Mouse (Mus musculus): ENCODE measurements around the gene Dnah2. TPM values are rescaled to one million over a fixed set of nuclear protein-coding genes. Genes with fewer than 3 reads are reported as not detected.
A peak's percentile ranks its signal among the peaks of the same experiment; 100 is the strongest.

Dnah2 gene
- polyA plus RNA-seq, 1 experiment from 2014 or later = 2.7 TPM

DNA sequence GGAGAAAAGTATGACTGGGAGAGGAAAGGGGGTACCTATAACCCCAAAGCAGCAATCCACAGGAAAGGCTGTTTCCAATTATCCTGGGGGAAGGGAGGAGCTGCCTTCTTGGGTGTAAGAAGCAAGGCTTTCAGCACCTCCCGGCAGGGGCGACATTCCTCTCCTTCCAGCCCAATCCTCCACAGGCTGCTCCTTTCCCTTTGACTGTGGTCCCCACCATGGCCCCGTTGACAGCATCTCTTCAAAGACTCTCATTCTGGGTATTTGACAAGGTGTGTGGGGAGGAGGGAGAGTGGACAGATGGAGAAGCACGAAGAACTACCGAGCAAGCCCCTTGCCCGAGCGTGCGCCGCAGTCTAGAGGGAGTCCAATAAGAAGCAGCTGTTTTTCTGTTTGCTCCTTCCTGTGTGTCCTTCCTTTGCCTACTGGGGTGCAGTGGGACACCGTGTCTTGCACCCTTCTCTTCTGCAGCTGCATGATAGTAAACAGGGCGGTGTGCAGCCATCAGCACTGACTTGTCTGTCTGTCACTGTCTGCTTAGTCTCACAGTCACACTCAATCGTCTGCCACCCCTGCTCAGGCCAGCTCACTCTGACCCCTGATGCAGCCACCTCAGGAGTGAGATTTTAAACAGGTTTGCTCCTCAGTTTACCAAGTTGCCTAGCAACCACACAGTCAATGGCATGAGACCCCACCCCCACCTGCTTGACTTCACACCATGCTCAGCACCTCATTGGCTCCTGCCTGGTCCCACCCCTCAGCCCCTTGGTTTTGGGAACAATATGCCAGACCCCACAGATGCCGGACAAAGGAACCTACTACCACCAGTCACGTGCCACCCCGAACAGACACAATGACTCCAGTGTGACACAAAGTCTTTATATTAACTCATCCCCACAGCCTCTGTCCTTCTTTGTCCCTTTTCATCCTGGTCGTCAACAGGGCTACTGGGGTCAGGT lies 12.3 kb upstream of the Dnah2 start:
- Histone ChIP-seq H3K27me3 (no peaks in the 10 kb centered on the region), H3K9ac (peak overlapping the region; percentile 99), H3K36me3 (peaks cover 43% of the 10 kb centered on the region), H3K9me3 (no peaks in the 10 kb centered on the region), H3K4me3 (peak overlapping the region; percentile 87), H3K4me1 (replicated peaks) (peaks cover 54% of the 10 kb centered on the region), H3K27ac (replicated peaks) (peak overlapping the region; percentile 87), H3K4me2 (peak overlapping the region; percentile 97)
- no peak for ATAC-seq (ENCODE audit: low read depth)
- 17% methylated on average over 16 of the region's 16 CpGs for WGBS

DNA sequence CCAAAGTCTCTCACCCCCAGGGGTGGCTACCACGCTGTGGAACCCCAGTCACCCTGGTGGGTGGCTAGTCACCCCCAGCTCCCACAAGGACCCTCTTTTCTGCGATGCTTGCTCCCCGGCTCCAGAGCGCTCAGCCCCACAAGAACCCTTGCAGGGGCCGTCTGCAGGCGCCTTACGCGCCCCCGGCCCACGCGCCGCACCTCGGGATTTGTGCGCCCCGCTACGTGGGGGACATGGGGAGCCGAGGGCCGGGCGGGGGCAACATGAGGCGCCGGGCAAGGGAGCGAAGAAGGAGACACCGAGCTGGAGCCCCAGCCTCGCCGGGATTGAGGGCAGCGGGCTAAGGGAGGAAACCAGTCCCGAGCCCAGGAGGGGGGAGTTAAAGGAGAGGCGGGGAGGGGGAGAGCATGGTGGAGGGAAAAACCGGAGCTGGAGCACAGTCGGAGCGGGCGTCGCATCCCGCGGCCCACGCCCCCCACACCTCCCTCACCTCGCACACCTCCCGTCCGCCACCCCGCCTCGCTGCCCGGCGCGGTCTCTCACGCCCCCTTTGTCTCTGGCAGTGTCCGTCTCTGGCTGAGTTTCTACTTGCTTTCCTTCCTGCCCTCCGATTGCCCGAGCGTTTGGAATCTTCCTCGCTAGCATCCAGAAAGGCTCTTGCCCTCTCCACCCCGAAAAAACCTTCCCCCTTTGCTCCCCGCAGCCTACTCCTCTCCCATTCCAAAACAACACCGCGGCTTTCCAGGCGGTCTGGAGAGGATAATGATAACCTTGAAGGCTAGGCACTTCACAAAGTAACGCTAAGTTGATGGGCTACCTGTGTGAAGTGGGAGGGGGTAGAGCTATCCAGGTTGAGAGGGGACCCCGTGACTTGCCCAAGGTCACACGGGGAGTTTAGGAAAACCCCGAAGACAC lies 11.2 kb upstream of the Dnah2 start, which contains the start of gene Efnb3:
Gene Efnb3 (minus strand): TSS at position 355 of the 915 bp plus-strand sequence.
- Histone ChIP-seq H3K36me3 (peaks cover 43% of the 10 kb centered on the region), H3K4me3 (peak within 1 kb of the TSS; percentile 87), H3K4me2 (peak within 1 kb of the TSS; percentile 97), H3K27me3 (no peaks in the 10 kb centered on the region), H3K9ac (peak within 1 kb of the TSS; percentile 99), H3K4me1 (replicated peaks) (peaks cover 60% of the 10 kb centered on the region), H3K27ac (replicated peaks) (peak within 1 kb of the TSS; percentile 87), H3K9me3 (no peaks in the 10 kb centered on the region)
- WGBS = 1% methylated on average over 58 of the region's 59 CpGs
- ATAC-seq (ENCODE audit: low read depth) = peak; percentile 51

DNA sequence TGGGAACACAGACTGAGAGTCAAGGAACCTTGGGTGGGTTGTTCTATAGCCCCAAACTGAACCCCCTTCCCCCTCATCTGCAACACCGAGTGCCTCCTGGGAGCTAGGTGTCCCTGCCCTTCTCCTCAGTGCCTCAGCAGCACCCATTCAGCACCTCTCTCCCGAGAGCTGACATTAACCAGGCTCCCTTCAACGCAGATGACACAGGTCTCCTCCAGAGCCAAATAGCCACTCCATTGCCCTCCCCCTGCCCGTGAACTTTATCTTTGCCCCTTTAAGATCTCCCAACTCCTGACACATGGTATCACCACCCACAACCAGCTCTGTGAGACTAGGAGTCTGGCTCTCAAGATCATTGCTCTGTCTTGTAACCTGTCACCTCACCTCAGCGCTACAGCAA lies 10.3 kb upstream of the Dnah2 start:
- Histone ChIP-seq H3K4me2 (peak overlapping the region; percentile 97), H3K9me3 (no peaks in the 10 kb centered on the region), H3K4me3 (peak overlapping the region; percentile 87), H3K36me3 (peaks cover 43% of the 10 kb centered on the region), H3K4me1 (replicated peaks) (peaks cover 69% of the 10 kb centered on the region), H3K27me3 (no peaks in the 10 kb centered on the region), H3K27ac (replicated peaks) (peak overlapping the region; percentile 87), H3K9ac (peak overlapping the region; percentile 99)
- 19% methylated on average over 5 of the region's 5 CpGs for WGBS
- ATAC-seq (ENCODE audit: low read depth) = no peak

DNA sequence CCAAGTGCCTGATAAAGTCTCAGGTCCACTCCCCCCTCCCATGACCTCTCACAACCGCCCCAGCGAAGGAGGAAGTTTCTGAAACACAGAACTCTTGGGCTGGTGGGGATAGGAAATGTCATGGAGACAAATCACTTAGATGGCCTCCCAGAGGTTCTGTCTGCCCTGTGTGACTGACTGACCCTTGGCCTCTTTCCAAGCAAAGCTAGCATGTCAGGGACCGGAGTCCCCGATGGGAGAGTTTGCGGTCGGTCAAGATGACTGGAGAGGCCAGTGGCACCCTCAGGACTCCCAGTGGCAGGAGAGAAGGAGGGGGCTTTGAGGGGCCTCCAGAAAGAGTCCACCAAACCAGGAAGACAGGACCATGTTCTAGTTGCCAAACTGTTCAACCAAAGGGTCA lies 9.8 kb upstream of the Dnah2 start:
- no peaks in the 10 kb centered on the region for H3K27me3 ChIP-seq
- peak overlapping the region; percentile 99 for H3K9ac ChIP-seq
- H3K4me3 ChIP-seq = peak overlapping the region; percentile 87
- H3K4me1 ChIP-seq (replicated peaks) = peaks cover 73% of the 10 kb centered on the region
- H3K4me2 ChIP-seq = peak overlapping the region; percentile 97
- H3K36me3 ChIP-seq = peaks cover 43% of the 10 kb centered on the region
- ATAC-seq (ENCODE audit: low read depth) = no peak
- H3K9me3 ChIP-seq = no peaks in the 10 kb centered on the region
- 24% methylated on average over 6 of the region's 6 CpGs for WGBS
- 0 out of 2 replicates have a peak overlapping the region, but pooled peaks have one; percentile 39 for H3K27ac ChIP-seq (replicated peaks)

DNA sequence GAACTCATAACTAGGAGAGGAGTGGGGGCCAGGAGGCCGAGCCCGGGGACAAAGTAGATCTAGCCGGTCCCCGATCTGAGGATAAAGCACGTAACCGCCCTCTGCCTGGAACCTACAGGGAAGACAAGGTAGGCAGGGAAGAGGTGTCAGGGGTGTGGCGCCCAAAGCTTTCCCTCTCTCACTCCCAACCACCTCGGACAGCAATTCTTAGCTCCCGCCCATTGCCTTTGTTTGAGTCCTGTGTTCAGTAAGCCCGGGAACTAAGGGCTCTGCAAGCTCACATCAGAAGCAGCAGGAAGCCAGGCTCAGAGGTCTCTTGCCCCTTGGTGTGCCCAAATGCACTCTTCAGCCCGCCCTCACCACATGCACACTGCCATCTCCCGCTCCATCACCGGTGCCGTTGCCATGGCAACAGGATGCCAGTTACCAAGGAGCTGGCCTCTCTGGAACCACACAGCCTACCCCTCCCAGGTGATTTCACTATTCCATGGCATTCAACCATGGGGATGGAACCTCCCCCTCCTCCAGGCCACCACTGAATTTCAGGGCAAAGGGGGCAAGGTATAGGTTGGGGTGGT lies 8.6 kb upstream of the Dnah2 start:
- H3K27ac ChIP-seq (replicated peaks) = peak overlapping the region; percentile 39
- 15% methylated on average over 14 of the region's 14 CpGs for WGBS
- H3K9me3 ChIP-seq = no peaks in the 10 kb centered on the region

DNA sequence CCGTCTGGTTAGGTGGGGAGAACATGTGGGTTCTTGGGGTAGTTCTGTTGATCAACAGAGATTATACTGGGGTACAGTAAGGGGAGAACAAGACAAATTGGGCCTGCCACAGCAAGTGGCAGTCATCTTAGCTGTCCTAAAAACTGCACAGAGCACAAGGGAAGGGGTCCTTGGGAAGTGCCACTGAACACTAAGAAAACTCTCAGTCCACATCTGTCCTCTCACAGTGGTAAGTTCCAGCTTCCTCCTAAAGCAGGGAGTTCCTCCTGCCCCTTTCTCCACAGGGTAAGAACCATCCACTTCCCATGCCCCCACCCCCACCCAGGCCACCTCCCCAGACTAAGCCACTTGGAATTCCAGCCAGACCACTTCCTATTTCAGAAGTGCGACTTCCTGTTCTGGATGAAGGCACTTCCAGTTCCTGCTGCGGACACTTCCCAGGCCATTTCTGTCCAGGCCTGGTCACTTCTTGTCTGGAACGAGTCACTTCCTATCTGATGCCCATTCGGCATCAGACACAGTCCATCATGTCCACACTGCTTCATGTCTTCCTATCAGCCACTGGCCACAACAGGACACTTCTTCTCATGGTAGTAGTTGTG lies 5.7 kb upstream of the Dnah2 start:
- H3K27ac ChIP-seq (replicated peaks) = peak overlapping the region; percentile 6; the same call in 1 of the 2 replicates
- H3K4me3 ChIP-seq = no peak overlapping the region
- H3K9ac ChIP-seq = no peak overlapping the region
- 89% methylated on average over 5 of the region's 5 CpGs for whole genome bisulfite sequencing
- H3K36me3 ChIP-seq = peaks cover 23% of the 10 kb centered on the region; the same call in 1 of the 2 replicates
- peaks cover 79% of the 10 kb centered on the region for H3K4me1 ChIP-seq (replicated peaks)
- H3K27me3 ChIP-seq = no peaks in the 10 kb centered on the region
- H3K9me3 ChIP-seq = no peaks in the 10 kb centered on the region
- ATAC-seq (ENCODE audit: low read depth) = no peak
- H3K4me2 ChIP-seq = no peak overlapping the region

More for the DNA sequence above, 8.6 kb upstream of the Dnah2 start:
- H3K4me3 ChIP-seq = peak overlapping the region; percentile 87
- no peaks in the 10 kb centered on the region for H3K27me3 ChIP-seq
- H3K4me2 ChIP-seq = peak overlapping the region; percentile 97
- peak overlapping the region; percentile 99 for H3K9ac ChIP-seq
- peaks cover 34% of the 10 kb centered on the region for H3K36me3 ChIP-seq
- peaks cover 86% of the 10 kb centered on the region for H3K4me1 ChIP-seq (replicated peaks)
- 0 out of 2 replicates have a peak, but pooled peaks have one; percentile 7 for ATAC-seq (ENCODE audit: low read depth)

DNA sequence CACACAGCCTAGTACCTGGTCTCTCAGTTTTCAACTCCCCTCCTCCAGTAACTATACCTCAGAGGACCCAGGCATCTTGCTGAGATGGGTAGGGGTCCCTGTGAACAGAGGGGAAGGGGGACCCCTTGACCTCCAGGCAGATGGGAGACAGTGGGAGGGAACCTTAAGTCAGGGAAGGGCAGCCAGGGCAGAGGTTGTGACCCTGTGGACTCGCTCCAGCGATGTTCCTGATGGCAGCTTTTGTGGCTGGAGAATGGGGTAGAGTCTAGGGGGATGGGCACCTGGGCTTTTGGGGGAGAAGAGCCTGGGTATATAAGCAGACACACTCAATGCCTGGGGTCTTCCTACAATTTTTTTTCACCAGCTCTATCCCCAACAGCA lies 4.4 kb upstream of the Dnah2 start:
- no peak for ATAC-seq (ENCODE audit: low read depth)
- Histone ChIP-seq H3K9me3 (no peaks in the 10 kb centered on the region), H3K9ac (peak overlapping the region; percentile 54), H3K4me3 (peak overlapping the region; percentile 1; the same call in 1 of the 2 replicates), H3K27ac (replicated peaks) (peak overlapping the region; percentile 91), H3K36me3 (peaks cover 23% of the 10 kb centered on the region; the same call in 1 of the 2 replicates), H3K4me1 (replicated peaks) (peaks cover 79% of the 10 kb centered on the region), H3K4me2 (peak overlapping the region; percentile 48), H3K27me3 (no peaks in the 10 kb centered on the region)
- 14% methylated on average over 2 of the region's 2 CpGs for WGBS

DNA sequence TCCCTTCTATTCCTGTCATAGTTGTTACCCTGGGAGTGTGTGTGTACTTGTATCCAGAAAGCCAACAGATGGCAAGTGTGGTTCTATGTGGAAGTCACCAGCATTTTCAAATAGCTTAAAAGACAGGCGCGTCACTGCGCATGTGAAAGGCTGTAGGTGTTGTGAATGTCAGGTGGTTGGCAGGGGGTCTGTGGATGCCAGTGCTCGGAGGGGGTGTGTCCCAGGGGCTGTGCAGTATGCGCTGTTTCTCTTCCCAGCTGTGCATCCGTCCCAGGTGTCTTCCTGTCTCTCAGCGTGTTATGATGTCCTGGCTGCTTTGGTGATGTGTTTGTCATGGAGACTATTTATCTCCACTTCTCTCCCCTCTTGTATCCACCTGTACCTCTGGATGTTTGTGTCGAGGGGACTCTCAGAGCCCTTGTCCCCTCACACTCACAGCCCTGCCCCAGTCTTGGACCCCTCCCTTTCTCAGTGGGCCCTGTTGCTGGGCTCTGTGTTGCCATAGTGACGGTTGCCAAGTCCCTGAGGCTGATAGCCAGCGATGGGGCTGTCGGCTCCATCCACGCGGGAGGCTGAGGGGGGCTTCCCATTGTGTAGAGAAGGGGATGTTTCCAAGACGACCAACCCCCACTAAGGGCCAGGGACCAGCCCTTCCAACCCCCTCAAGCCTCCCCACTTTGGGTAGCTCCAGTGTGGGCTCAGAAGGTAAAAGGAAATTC lies 3.9 kb upstream of the Dnah2 start:
- Histone ChIP-seq H3K36me3 (peaks cover 23% of the 10 kb centered on the region; the same call in 1 of the 2 replicates), H3K4me1 (replicated peaks) (peaks cover 79% of the 10 kb centered on the region), H3K9me3 (no peaks in the 10 kb centered on the region), H3K27me3 (no peaks in the 10 kb centered on the region), H3K27ac (replicated peaks) (peak overlapping the region; percentile 91), H3K4me3 (peak overlapping the region; percentile 1), H3K4me2 (peak overlapping the region; percentile 48), H3K9ac (peak overlapping the region; percentile 54)
- 15% methylated on average over 14 of the region's 14 CpGs for WGBS
- peak; percentile 80 for ATAC-seq (ENCODE audit: low read depth)

DNA sequence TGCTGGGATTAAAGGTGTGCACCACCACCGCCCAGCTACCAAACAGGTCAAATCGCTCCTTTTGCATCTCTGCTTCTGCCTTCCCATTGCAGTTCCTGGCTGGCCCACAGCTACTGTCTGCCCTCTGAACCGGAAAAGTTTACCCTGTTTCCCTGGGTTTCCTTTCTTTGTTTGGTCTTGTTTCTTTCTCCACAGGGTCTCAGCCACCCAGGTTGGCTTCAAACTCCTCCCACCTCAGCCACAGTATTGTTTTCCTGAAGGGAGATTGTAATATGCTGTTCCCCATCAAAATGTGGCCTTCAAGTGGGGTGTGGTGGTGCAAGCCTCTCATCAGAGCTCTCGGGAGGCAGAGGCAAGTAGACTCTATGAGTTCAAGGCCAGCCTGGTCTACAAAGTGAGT lies 2.4 kb upstream of the Dnah2 start:
- Histone ChIP-seq H3K27ac (replicated peaks) (no peak overlapping the region), H3K4me2 (no peak overlapping the region), H3K9me3 (no peaks in the 10 kb centered on the region), H3K4me3 (no peak overlapping the region), H3K36me3 (peaks cover 19% of the 10 kb centered on the region; the same call in 1 of the 2 replicates), H3K27me3 (no peaks in the 10 kb centered on the region), H3K4me1 (replicated peaks) (peaks cover 78% of the 10 kb centered on the region), H3K9ac (no peak overlapping the region)
- ATAC-seq (ENCODE audit: low read depth) = no peak
- WGBS = 61% methylated on average over 4 of the region's 4 CpGs

DNA sequence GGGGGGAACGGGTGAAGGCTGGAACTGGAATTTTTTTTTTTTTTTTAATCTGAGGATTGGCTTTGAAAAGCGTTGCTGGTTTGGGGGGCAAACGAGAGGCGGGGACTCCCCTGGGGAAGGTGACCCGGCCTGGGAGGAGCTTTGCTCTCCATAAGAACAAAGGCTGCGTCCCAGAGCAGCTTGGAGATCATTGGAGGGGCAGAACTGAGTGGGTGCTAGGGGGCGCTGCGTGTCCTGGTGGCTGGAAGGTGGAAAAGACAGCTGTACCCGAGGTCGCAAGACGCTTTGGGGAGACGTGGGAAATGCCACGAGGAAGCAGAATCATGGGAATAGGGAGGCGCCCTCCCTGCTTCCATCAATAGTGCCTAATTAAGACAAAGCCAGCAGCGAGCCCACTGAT lies 1.8 kb downstream of the Dnah2 start:
- peaks cover 63% of the 10 kb centered on the region for H3K4me1 ChIP-seq (replicated peaks)
- peak; percentile 17; the same call in 1 of the 2 replicates for ATAC-seq (ENCODE audit: low read depth)

More for the DNA sequence above, 1.8 kb downstream of the Dnah2 start:
- Histone ChIP-seq H3K9ac (peak overlapping the region; percentile 78), H3K36me3 (no peaks in the 10 kb centered on the region), H3K27me3 (no peaks in the 10 kb centered on the region), H3K27ac (replicated peaks) (peak overlapping the region; percentile 91), H3K4me2 (peak overlapping the region; percentile 77), H3K9me3 (no peaks in the 10 kb centered on the region), H3K4me3 (peak overlapping the region; percentile 48)
- 5% methylated on average over 15 of the region's 15 CpGs for WGBS

Measured in neural tube, embryonic 13.5 days (tissue).